Mouse (Mus musculus) heart, embryonic 13.5 days (tissue): Measurements from ENCODE around the gene Ficd. TPM values are rescaled to one million over a fixed set of nuclear protein-coding genes. Genes with fewer than 3 reads are reported as not detected.

Experiments used
- ATAC-seq: fragments of 200-750 bp; cut with Nextera tagmentation; 2 replicates; pipeline ENCODE4 v1.8.0; 2017; ENCODE audit warnings: moderate TSS enrichment; ENCODE audit not compliant: insufficient number of reproducible peaks, low FRiP score, low TSS enrichment; ENCODE audit errors: extremely low read depth
- H3K27ac ChIP-seq: fragments of 300-500 bp; sonication (generic); replicated peaks from 2 replicates; pipeline ENCODE4 v1.5.1; 2015; ENCODE audit warnings: moderate library complexity, mild to moderate bottlenecking, inconsistent platforms
- H3K27me3 ChIP-seq: fragments of 300-500 bp; sonication (generic); replicated peaks from 2 replicates; pipeline ENCODE4 v1.6.1; 2015; ENCODE audit warnings: mild to moderate bottlenecking, inconsistent platforms
- H3K36me3 ChIP-seq: fragments of 300-500 bp; sonication (generic); 2 replicates; pipeline ENCODE4 v1.6.1; 2015; ENCODE audit warnings: mild to moderate bottlenecking, inconsistent platforms
- H3K4me1 ChIP-seq: fragments of 300-500 bp; sonication (generic); 2 replicates; pipeline ENCODE4 v1.6.1; 2015; ENCODE audit warnings: inconsistent platforms
- H3K4me2 ChIP-seq: fragments of 300-500 bp; sonication (generic); 2 replicates; pipeline ENCODE4 v1.6.1; 2015; ENCODE audit warnings: inconsistent platforms, mild to moderate bottlenecking, moderate library complexity
- H3K4me3 ChIP-seq: fragments of 300-500 bp; sonication (generic); 2 replicates; pipeline ENCODE4 v1.5.1; 2015; ENCODE audit warnings: moderate library complexity, mild to moderate bottlenecking, inconsistent platforms
- H3K9ac ChIP-seq: fragments of 300-500 bp; sonication (generic); 2 replicates; pipeline ENCODE4 v1.6.1; 2015; ENCODE audit warnings: inconsistent platforms, mild to moderate bottlenecking, moderate library complexity
- H3K9me3 ChIP-seq: fragments of 300-500 bp; sonication (generic); 2 replicates; pipeline ENCODE4 v1.6.1; 2016; ENCODE audit warnings: inconsistent platforms
- whole genome bisulfite sequencing: fragments of 180-500 bp; shearing (Covaris S2); methylation state at CpG from one replicate; pipeline ENCODE4 v1.1.7; 2015; ENCODE audit warnings: mixed read lengths; 5-methylcytosine and 5-hydroxymethylcytosine counted together
- polyA plus RNA-seq: library from polyadenylated mRNA; unstranded; fragments of >200 nt; fragmentation: Nextera tagmentation; extraction: Ambion mirVana; gene quantifications from 2 replicates; pipeline ENCODE4 v1.2.1, GENCODE M21; 2015

The Ficd gene
- polyA plus RNA-seq, 1 experiment from 2014 or later: 5.0 TPM

DNA sequence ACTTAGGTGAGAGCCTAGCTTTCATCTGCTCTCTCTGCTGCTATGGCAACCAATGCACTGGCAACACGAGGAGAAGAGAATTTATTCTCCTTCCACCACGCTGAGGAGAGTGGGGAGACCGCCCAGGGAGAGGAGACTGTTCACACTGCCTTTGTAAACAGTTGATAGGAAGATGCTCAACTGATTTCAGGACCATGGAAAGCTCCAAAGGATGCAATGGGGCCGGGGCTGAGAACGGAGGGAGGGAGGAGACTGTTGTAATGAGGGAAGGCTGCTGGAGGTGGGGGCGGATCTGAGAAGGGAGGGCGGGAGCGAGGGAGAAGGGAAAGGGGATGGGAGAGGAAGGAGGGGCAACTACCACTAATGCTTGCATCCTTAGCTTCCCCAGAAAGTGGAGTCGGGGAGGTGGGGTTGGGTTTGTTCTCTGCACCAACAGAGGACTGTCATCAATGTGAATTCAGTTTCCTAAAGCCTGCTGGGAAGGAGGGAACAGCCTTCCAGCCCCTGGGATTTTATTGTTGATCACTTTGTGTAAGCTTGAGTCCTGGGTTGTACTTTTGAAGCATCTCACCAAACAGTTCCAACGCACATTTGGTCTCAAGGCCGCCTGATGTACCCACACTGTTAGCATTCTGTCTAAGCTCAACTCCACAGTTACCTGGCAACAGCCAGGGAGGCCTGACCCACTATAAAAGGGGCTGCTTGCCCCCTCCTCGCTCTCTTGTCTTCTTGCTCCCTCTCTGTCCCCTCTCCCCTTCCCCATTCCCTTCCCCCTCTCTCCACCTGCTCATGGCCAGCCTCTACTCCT, 18.8 kb upstream of the Ficd start:
- Histone ChIP-seq H3K36me3 (no peaks in the 10 kb centered on the region), H3K9ac (no peak overlapping the region), H3K27me3 (peaks cover 22% of the 10 kb centered on the region; the same call in 1 of the 2 replicates), H3K4me1 (no peaks in the 10 kb centered on the region), H3K27ac (no peak overlapping the region), H3K4me2 (no peak overlapping the region), H3K4me3 (no peak overlapping the region), H3K9me3 (no peaks in the 10 kb centered on the region)
- 9% methylated on average over 12 of the region's 12 CpGs for WGBS
- ATAC-seq: no peak

DNA sequence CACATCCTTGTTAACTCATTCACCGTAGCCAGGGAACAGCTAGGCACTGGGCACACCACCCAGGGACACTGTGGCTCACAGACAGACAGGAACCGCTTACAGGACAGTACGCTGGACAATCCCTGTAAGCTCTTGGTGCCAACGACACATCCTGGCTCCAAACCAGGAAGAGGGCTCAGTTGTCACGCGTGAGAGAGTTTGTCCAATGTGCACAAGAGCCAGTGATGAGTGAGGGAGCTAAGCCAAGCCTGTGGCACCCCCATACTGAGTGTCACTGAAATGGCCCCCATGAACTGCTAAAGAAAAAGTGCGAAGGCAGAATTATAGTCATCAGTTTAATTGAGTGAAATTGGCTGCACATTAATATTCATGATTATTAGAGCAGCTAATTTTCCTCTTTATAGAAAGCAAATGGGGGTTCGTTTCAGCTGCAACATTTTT, 16.4 kb upstream of the Ficd start:
- no peak for ATAC-seq
- 69% methylated on average over 8 of the region's 8 CpGs for WGBS
- no peak overlapping the region for H3K4me2 ChIP-seq
- H3K27ac ChIP-seq: no peak overlapping the region
- H3K36me3 ChIP-seq: no peaks in the 10 kb centered on the region
- no peaks in the 10 kb centered on the region for H3K9me3 ChIP-seq
- H3K27me3 ChIP-seq: peaks cover 34% of the 10 kb centered on the region
- no peaks in the 10 kb centered on the region for H3K4me1 ChIP-seq
- H3K4me3 ChIP-seq: no peak overlapping the region
- no peak overlapping the region for H3K9ac ChIP-seq

DNA sequence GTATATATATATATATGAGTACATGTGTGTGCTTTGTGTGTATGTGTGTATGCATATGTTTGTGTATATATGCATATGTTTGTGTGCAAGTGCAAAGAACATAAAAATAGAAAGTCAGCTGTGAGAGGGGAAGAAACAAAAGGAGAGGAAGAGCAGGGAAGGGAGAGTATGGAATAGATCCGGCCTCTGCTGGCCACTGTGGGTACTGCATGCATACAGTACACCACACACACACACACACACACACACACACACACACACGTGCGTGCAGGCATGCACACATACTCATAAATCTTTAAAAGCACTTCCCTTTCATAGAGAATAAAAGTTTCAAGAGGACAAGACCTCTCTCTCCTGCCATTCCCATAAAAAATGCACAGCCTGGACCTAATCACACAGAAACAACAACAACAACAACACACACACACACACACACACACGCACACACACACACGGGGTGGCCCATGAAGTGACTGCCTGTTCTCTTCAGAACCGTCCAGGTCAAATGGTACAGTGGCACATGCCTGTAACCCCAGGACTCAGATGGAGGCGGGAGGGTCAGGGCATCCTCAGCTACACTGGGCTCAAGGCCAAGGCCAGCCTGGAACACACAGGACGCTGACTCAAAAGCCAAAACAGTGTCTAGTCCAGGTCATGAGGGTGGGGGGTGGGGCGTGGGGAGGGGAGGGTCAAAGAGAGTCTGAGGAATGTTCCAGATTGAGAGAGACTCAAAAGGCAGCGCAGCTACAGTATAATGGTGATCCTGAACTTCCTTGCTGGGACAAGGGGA, 13.2 kb upstream of the Ficd start:
- Histone ChIP-seq H3K4me1 (no peaks in the 10 kb centered on the region), H3K27me3 (peaks cover 50% of the 10 kb centered on the region), H3K9me3 (no peaks in the 10 kb centered on the region), H3K9ac (no peak overlapping the region), H3K4me2 (no peak overlapping the region), H3K4me3 (no peak overlapping the region), H3K27ac (no peak overlapping the region), H3K36me3 (no peaks in the 10 kb centered on the region)
- no peak for ATAC-seq
- 81% methylated on average over 10 of the region's 10 CpGs for WGBS

DNA sequence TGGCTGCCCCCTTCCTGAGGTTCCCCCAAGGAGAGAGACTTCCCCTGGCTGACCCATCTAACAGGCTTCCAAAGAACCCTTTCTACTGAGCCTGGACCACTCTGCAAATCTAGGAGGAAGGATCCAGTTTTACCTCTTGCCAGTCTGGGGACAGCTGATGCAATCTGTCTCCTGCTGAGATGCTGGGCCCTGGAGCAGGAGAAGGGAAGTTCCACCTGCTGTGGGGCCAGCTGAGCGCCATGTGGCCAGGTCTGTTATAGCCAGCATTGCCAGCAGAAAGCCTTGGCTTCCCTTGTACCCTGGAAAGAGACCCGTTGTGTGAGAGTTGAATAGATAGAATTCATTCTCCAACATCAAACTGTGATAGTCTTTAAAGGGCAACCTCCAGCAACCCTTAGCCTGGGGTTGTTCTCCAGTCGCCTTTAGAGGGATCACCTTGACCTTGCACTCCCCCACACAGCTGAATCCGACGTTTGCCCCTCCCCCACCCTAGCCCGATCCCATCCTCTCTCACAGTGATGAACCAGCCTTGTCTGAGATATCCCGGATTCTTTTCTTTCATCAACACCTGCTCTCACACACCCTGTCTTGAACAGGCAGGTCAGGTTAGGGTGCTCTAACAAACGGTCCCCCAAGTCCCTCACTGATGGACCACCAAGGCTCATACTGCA, 11.9 kb upstream of the Ficd start:
- no peak overlapping the region for H3K27ac ChIP-seq
- peaks cover 47% of the 10 kb centered on the region for H3K27me3 ChIP-seq
- no peaks in the 10 kb centered on the region for H3K36me3 ChIP-seq
- no peak overlapping the region for H3K4me3 ChIP-seq
- no peak overlapping the region for H3K9ac ChIP-seq
- no peaks in the 10 kb centered on the region for H3K4me1 ChIP-seq
- H3K4me2 ChIP-seq: no peak overlapping the region
- ATAC-seq: no peak
- no peaks in the 10 kb centered on the region for H3K9me3 ChIP-seq
- WGBS: 19% methylated on average over 8 of the region's 8 CpGs

DNA sequence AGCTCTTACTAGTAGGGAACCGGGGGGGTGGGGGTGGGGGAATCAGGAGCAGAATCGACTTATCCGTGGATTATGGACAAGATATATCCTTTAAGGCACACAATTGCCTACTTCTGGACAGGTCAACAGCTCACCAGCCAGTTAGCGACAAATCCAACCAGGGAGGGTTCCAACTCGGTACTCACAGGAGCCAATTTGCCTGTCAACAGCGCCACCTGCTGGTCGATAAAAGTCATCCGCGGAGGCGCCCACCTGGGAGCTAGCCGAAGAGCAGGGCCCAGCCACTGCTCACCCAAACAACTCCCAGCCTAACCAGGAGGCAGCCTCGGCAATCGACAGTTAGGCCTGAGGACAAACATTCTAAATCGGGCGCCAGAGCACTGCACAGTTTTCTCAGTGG, 11.2 kb upstream of the Ficd start, which contains the start of gene 1700069L16Rik:
Gene 1700069L16Rik, minus strand, starts transcription at position 327 of the 400 bp plus-strand sequence.
- H3K4me1 ChIP-seq: no peaks in the 10 kb centered on the region
- peaks cover 42% of the 10 kb centered on the region for H3K27me3 ChIP-seq
- no peak within 1 kb of the TSS for H3K4me3 ChIP-seq
- H3K27ac ChIP-seq: no peak within 1 kb of the TSS
- no peaks in the 10 kb centered on the region for H3K9me3 ChIP-seq
- peak; percentile 31; the same call in 1 of the 2 replicates for ATAC-seq
- H3K36me3 ChIP-seq: no peaks in the 10 kb centered on the region
- H3K4me2 ChIP-seq: no peak within 1 kb of the TSS
- 3% methylated on average over 15 of the region's 15 CpGs for WGBS
- H3K9ac ChIP-seq: no peak within 1 kb of the TSS

DNA sequence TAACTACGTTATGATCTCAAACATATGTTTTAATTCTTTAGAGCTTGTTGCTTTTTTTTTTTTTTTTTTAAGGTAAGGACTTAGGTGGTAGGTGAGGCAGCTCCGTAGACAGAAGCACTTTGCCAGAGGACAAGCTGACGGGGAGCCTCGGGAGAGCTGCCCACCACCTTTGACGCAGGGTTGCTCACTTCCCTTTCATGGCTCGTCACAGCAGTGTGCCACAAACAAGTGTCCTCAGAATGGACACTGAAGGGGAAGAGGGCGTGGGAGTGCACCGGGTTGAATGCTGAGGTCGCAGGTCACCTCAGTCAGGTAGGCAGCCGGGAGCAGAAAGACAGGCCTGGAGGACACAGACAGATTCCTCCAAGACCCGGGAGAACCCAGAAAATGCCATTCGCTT, 10.2 kb upstream of the Ficd start:
- Histone ChIP-seq H3K9ac (no peak overlapping the region), H3K27ac (no peak overlapping the region), H3K36me3 (no peaks in the 10 kb centered on the region), H3K4me3 (no peak overlapping the region), H3K27me3 (peaks cover 42% of the 10 kb centered on the region), H3K4me2 (no peak overlapping the region), H3K4me1 (no peaks in the 10 kb centered on the region), H3K9me3 (no peaks in the 10 kb centered on the region)
- 72% methylated on average over 12 of the region's 12 CpGs for WGBS
- no peak for ATAC-seq

DNA sequence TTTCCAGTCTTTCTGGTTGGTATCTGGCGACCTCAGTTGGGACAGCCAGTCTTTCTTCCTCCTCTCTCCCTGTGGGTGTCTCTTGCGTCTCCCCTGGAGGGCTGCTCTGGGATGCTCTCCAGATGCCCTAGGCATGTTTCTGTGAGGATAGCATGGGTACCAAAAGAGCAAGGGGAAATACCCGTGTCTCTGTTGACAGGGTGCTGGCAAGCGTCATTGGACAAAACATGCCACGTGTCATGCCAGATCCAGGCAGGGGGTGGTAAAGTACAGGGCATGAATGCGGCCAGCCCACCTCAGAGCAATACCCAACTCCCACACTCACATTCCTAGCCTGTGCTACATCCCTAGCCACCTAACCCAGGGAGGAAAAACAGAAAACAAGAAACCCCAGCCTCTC, 9.0 kb upstream of the Ficd start:
- H3K27ac ChIP-seq: no peak overlapping the region
- WGBS: 56% methylated on average over 6 of the region's 6 CpGs
- H3K4me3 ChIP-seq: no peak overlapping the region
- H3K27me3 ChIP-seq: peaks cover 42% of the 10 kb centered on the region
- H3K4me2 ChIP-seq: no peak overlapping the region
- H3K9me3 ChIP-seq: no peaks in the 10 kb centered on the region
- no peak overlapping the region for H3K9ac ChIP-seq
- no peaks in the 10 kb centered on the region for H3K4me1 ChIP-seq
- no peaks in the 10 kb centered on the region for H3K36me3 ChIP-seq
- ATAC-seq: no peak

DNA sequence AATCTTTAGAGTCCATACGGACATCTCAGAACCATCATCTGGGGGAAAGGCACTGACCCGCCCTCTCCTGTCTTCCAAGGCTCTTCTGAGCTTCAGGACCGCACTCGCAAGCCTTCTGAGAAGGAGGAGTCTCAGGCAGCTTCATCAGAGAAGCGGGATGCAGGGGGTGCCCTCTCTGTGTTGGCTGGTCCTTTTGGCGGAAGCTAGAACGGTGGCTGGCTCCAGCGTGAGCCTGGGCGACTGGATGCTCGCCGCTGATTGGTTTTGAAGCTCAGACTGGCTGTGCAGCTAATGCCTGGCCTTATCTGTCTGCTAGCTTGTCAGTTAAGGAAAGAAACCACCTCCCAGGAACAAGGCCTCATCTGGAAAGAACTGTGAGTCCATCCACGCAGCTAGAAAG, 8.4 kb upstream of the Ficd start:
- no peak overlapping the region for H3K4me3 ChIP-seq
- peaks cover 42% of the 10 kb centered on the region for H3K27me3 ChIP-seq
- H3K4me1 ChIP-seq: no peaks in the 10 kb centered on the region
- H3K4me2 ChIP-seq: no peak overlapping the region
- H3K9me3 ChIP-seq: no peaks in the 10 kb centered on the region
- WGBS: 36% methylated on average over 12 of the region's 12 CpGs
- H3K27ac ChIP-seq: no peak overlapping the region
- no peak overlapping the region for H3K9ac ChIP-seq
- H3K36me3 ChIP-seq: no peaks in the 10 kb centered on the region
- no peak for ATAC-seq

DNA sequence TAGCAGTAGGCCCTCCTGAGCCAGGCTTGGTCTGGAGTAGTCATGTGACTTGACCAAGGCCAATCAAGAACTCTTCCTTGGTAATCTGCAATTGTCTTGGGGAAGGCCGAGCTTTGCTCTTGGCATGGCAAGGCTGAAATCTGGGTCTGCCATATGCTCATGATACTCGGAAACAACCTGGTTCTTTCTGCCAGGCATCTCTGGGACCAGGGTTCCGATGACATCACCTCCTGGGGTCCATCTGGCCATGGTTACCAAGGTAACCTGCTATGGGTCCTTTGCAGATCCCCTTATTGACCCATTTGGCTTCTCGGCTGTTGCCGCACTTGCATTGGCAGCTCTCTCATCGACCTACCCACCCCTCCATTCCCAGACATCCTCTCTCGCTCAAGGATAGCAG, 7.6 kb upstream of the Ficd start:
- Histone ChIP-seq H3K27ac (no peak overlapping the region), H3K9me3 (no peaks in the 10 kb centered on the region), H3K27me3 (peaks cover 42% of the 10 kb centered on the region), H3K36me3 (no peaks in the 10 kb centered on the region), H3K4me1 (no peaks in the 10 kb centered on the region), H3K4me2 (no peak overlapping the region), H3K9ac (no peak overlapping the region), H3K4me3 (no peak overlapping the region)
- no peak for ATAC-seq
- WGBS: 72% methylated on average over 7 of the region's 7 CpGs

DNA sequence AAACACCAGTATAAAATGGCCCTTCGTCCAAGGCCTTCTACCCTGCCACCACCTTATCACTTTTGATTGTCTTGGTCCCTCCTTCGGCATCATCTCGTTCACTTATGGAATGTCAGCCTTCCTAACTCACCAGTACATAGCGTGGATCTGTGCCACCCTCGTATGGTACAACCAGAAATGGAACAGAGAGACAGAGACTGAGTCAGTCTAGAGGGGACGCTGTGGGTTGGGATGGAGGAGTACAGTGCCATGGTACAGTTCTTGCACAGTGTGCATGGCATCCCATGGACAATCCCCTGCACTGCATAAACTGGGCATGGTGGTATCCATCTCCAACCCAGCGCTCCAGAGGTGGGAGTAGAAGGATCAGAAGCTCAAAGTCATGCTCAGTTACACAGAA, 6.9 kb upstream of the Ficd start:
- Histone ChIP-seq H3K27me3 (peaks cover 35% of the 10 kb centered on the region), H3K4me3 (no peak overlapping the region), H3K9ac (no peak overlapping the region), H3K4me2 (no peak overlapping the region), H3K9me3 (no peaks in the 10 kb centered on the region), H3K27ac (no peak overlapping the region), H3K4me1 (no peaks in the 10 kb centered on the region), H3K36me3 (no peaks in the 10 kb centered on the region)
- 74% methylated on average over 7 of the region's 7 CpGs for WGBS
- ATAC-seq: no peak

DNA sequence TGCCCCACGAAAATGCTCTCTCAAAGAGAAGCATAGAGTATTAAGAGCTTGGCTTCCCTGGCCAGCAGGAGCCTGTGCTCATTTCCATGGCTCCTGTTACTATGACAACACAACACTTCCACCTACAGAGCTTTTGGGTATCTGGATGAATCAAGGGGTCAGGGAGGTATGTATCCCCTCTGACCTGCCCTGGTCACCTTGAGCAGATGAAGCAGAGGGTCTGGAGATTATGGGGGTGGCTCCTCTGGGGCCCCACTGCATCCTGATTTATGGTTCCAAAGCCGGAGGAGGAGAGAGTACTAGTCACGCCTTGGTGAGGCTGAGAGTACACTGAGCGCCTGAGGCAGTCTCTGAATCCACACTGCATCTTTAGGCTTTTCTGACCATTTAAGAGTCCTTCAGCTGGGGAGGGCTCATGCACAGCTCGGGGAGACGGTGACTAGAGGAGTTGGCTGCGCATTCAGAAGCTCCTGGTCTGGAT, 4.9 kb upstream of the Ficd start:
- Histone ChIP-seq H3K27ac (no peak overlapping the region), H3K9ac (no peak overlapping the region), H3K4me2 (no peak overlapping the region), H3K4me3 (no peak overlapping the region), H3K9me3 (no peaks in the 10 kb centered on the region), H3K36me3 (no peaks in the 10 kb centered on the region), H3K27me3 (peaks cover 25% of the 10 kb centered on the region), H3K4me1 (peaks cover 5% of the 10 kb centered on the region; the same call in 1 of the 2 replicates)
- 66% methylated on average over 7 of the region's 7 CpGs for WGBS
- ATAC-seq: no peak
